ENCODE assay signal across 8 mouse cellular contexts in genomic region chr8:105254152-105254965, GRCm38 (mm10). TPM values are rescaled to one million over a fixed set of nuclear protein-coding genes. Genes with fewer than 3 reads are reported as not detected.
DNase-seq lines count a peak whose midpoint lies in the region; ATAC-seq and TF ChIP-seq lines count a peak whose summit lies in the region.

No protein-coding gene starts in this region.

- no peaks in the 10 kb centered on the region for H3K27me3 ChIP-seq in C2C12 (ENCODE audit: control insufficient read depth, insufficient read depth, insufficient read length)
- H3K27me3 ChIP-seq in heart, embryonic 10.5 days (ENCODE audit: insufficient read depth, poor library complexity, severe bottlenecking): peaks cover 48% of the 10 kb centered on the region
- peaks cover 43% of the 10 kb centered on the region for H3K27me3 ChIP-seq in kidney, embryonic 15.5 days

- H3ac ChIP-seq in C2C12 (ENCODE audit: control insufficient read depth, insufficient read length, low read depth): peak overlapping the region; percentile 80

- peak overlapping the region; percentile 65 for H3K9ac ChIP-seq in kidney, embryonic 15.5 days

- peak; percentile 85 for ATAC-seq in kidney, embryonic 15.5 days (replicated peaks; ENCODE audit: low FRiP score)
- ATAC-seq in monocyte, adult 5-6 weeks (replicated peaks; ENCODE audit: insufficient number of reproducible peaks, low FRiP score, low TSS enrichment, poor library complexity, severe bottlenecking): peak; percentile 44; the same call in 1 of the 2 replicates

- H3K79me3 ChIP-seq in C2C12 (ENCODE audit: low read depth): no peaks in the 10 kb centered on the region

- H3K9me3 ChIP-seq in heart, embryonic 10.5 days: no peaks in the 10 kb centered on the region
- H3K9me3 ChIP-seq in kidney, embryonic 15.5 days (replicated peaks): no peaks in the 10 kb centered on the region

- H3K36me3 ChIP-seq in C2C12 (ENCODE audit: control insufficient read depth, insufficient read depth): peaks cover 32% of the 10 kb centered on the region
- H3K36me3 ChIP-seq in heart, embryonic 10.5 days: peaks cover 39% of the 10 kb centered on the region
- peaks cover 37% of the 10 kb centered on the region for H3K36me3 ChIP-seq in kidney, embryonic 15.5 days

- H3K27ac ChIP-seq in embryonic fibroblast, embryonic 13.5 days (ENCODE audit: insufficient read depth, low read length): peak overlapping the region; percentile 91
- H3K27ac ChIP-seq in heart, embryonic 10.5 days: peak overlapping the region; percentile 89
- peak overlapping the region; percentile 85 for H3K27ac ChIP-seq in kidney, embryonic 15.5 days

- H3K4me2 ChIP-seq in kidney, embryonic 15.5 days: peak overlapping the region; percentile 100

- peak; percentile 45; the same call in 1 of the 2 replicates for TF ChIP-seq POLR2A in embryonic fibroblast, embryonic 13.5 days (IDR thresholded peaks at IDR 0.05; ENCODE audit: low read depth, low read length)

- no peaks in the 10 kb centered on the region for H3K4me1 ChIP-seq in embryonic fibroblast, embryonic 13.5 days (ENCODE audit: control insufficient read depth, insufficient read depth, low read length)
- H3K4me1 ChIP-seq in heart, embryonic 10.5 days: peaks cover 43% of the 10 kb centered on the region
- peaks cover 33% of the 10 kb centered on the region for H3K4me1 ChIP-seq in kidney, embryonic 15.5 days

- peak; percentile 91 for DNase-seq in brain, adult 2 months (ENCODE audit: low read depth, low spot score)
- DNase-seq in heart, embryonic 10.5 days (ENCODE audit: low spot score): peak; percentile 92
- DNase-seq in liver: peak; percentile 92
- DNase-seq in spleen, postnatal 36 days (ENCODE audit: low spot score in 2 of 2): peak; percentile 85 to 86

- under 1% methylated on average over 74 of the region's 74 CpGs for WGBS in heart, embryonic 10.5 days
- WGBS in kidney, embryonic 15.5 days: under 1% methylated on average over 74 of the region's 74 CpGs

- TF ChIP-seq CTCF in C2C12 (IDR thresholded peaks at IDR 0.05; ENCODE audit: control insufficient read depth, insufficient read depth, insufficient read length): peak; percentile 93
- TF ChIP-seq CTCF in embryonic fibroblast, embryonic 13.5 days (IDR thresholded peaks at IDR 0.05; ENCODE audit: borderline replicate concordance, insufficient read depth, low read length): peak; percentile 86

- peak overlapping the region; percentile 55 for H3K4me3 ChIP-seq in C2C12 (ENCODE audit: insufficient read depth, poor library complexity, severe bottlenecking)
- peak overlapping the region; percentile 63 for H3K4me3 ChIP-seq in embryonic fibroblast, embryonic 13.5 days (ENCODE audit: insufficient read depth, low read length)
- peak overlapping the region; percentile 78 for H3K4me3 ChIP-seq in heart, embryonic 10.5 days
- H3K4me3 ChIP-seq in kidney, embryonic 15.5 days (replicated peaks): peak overlapping the region; percentile 71

- H3K79me2 ChIP-seq in C2C12 (ENCODE audit: control insufficient read depth, insufficient read depth): no peaks in the 10 kb centered on the region

TF ChIP-seq in C2C12, 6 proteins besides CTCF, POLR2A, EP300 and RAD21:
- TF ChIP-seq USF1 (IDR thresholded peaks at IDR 0.05; ENCODE audit: low read depth) (no peak), MAX (IDR thresholded peaks at IDR 0.05) (peak; percentile 17), CEBPB (IDR thresholded peaks at IDR 0.05; ENCODE audit: low read depth) (no peak), MYOG (IDR thresholded peaks at IDR 0.05; ENCODE audit: control insufficient read depth, extremely low read depth, insufficient read length) (no peak), FOSL1 (IDR thresholded peaks at IDR 0.05; ENCODE audit: insufficient read depth, low read length, poor library complexity, severe bottlenecking) (no peak), MYOD1 (IDR thresholded peaks at IDR 0.05; ENCODE audit: control insufficient read depth, insufficient read length, low read depth) (no peak)

RNA-seq across cellular contexts. Expression of gene B3gnt9, which starts 0.6 kb away (rescaled TPM):
- 7.6 TPM for polyA plus RNA-seq in C2C12 (2012; fragmentation: generic; extraction: Trizol)
- polyA plus RNA-seq in embryonic fibroblast, embryonic 13.5 days (2011; ENCODE audit: insufficient read length, low read depth, missing spikeins): 25.8 and 33.2 TPM in 2 replicates
- polyA plus RNA-seq in heart, embryonic 10.5 days (2016; fragmentation: Nextera tagmentation; extraction: Ambion mirVana): 7.6 and 8.1 TPM in 2 replicates
- 9.6 and 13.5 TPM in 2 replicates for polyA plus RNA-seq in kidney, embryonic 15.5 days (2015; fragmentation: Nextera tagmentation; extraction: Ambion mirVana)
- 0.29 TPM in 1 of 3 replicates, not detected in the others for total RNA-seq in monocyte, adult 5-6 weeks (2017)

RNA-seq across cellular contexts. Expression of gene Tradd, which starts 10.1 kb away (rescaled TPM):
- polyA plus RNA-seq in C2C12 (2012; fragmentation: generic; extraction: Trizol): 27.3 TPM
- 12.5 and 15.0 TPM in 2 replicates for polyA plus RNA-seq in embryonic fibroblast, embryonic 13.5 days (2011; ENCODE audit: insufficient read length, low read depth, missing spikeins)
- 19.0 and 19.4 TPM in 2 replicates for polyA plus RNA-seq in heart, embryonic 10.5 days (2016; fragmentation: Nextera tagmentation; extraction: Ambion mirVana)
- polyA plus RNA-seq in kidney, embryonic 15.5 days (2015; fragmentation: Nextera tagmentation; extraction: Ambion mirVana): 20.0 and 24.2 TPM in 2 replicates
- total RNA-seq in monocyte, adult 5-6 weeks (2017): 16.2 to 28.9 TPM (median 23.3 TPM) in 3 replicates

RNA-seq across cellular contexts. Expression of gene Fbxl8, which starts 10.1 kb away (rescaled TPM):
- polyA plus RNA-seq in C2C12 (2012; fragmentation: generic; extraction: Trizol): 7.6 TPM
- polyA plus RNA-seq in embryonic fibroblast, embryonic 13.5 days (2011; ENCODE audit: insufficient read length, low read depth, missing spikeins): 3.9 and 4.3 TPM in 2 replicates
- 2.0 and 2.4 TPM in 2 replicates for polyA plus RNA-seq in heart, embryonic 10.5 days (2016; fragmentation: Nextera tagmentation; extraction: Ambion mirVana)
- polyA plus RNA-seq in kidney, embryonic 15.5 days (2015; fragmentation: Nextera tagmentation; extraction: Ambion mirVana): 2.3 and 2.7 TPM in 2 replicates
- 3.6 to 5.0 TPM in 2 of 3 replicates, not detected in the other for total RNA-seq in monocyte, adult 5-6 weeks (2017)

RNA-seq across cellular contexts. Expression of gene Hsf4, which starts 15.2 kb away (rescaled TPM):
- 3.4 TPM for polyA plus RNA-seq in C2C12 (2012; fragmentation: generic; extraction: Trizol)
- polyA plus RNA-seq in embryonic fibroblast, embryonic 13.5 days (2011; ENCODE audit: insufficient read length, low read depth, missing spikeins): 1.2 and 1.7 TPM in 2 replicates
- 0.16 TPM in 1 of 2 replicates, not detected in the other for polyA plus RNA-seq in heart, embryonic 10.5 days (2016; fragmentation: Nextera tagmentation; extraction: Ambion mirVana)
- 0.12 and 0.13 TPM in 2 replicates for polyA plus RNA-seq in kidney, embryonic 15.5 days (2015; fragmentation: Nextera tagmentation; extraction: Ambion mirVana)
- 0.96 to 2.5 TPM in 2 of 3 replicates, not detected in the other for total RNA-seq in monocyte, adult 5-6 weeks (2017)

RNA-seq across cellular contexts. Expression of gene Nol3, which starts 21.6 kb away (rescaled TPM):
- 9.8 TPM for polyA plus RNA-seq in C2C12 (2012; fragmentation: generic; extraction: Trizol)
- 3.0 and 3.4 TPM in 2 replicates for polyA plus RNA-seq in embryonic fibroblast, embryonic 13.5 days (2011; ENCODE audit: insufficient read length, low read depth, missing spikeins)
- 1.2 and 1.3 TPM in 2 replicates for polyA plus RNA-seq in heart, embryonic 10.5 days (2016; fragmentation: Nextera tagmentation; extraction: Ambion mirVana)
- polyA plus RNA-seq in kidney, embryonic 15.5 days (2015; fragmentation: Nextera tagmentation; extraction: Ambion mirVana): 0.84 and 1.1 TPM in 2 replicates
- total RNA-seq in monocyte, adult 5-6 weeks (2017): not detected in 3 replicates

Comparison
In these comparisons a context has a peak if more than half of its experiments do, and no peak if none do; other contexts are left out.
1. Peak in every context shown above with its lines: DNase-seq, ATAC-seq, H3K4me3 ChIP-seq and H3K27ac ChIP-seq.